Mouse (Mus musculus): ENCODE measurements at regions not wholly inside any gene's neighbourhood (a gene's known extent, or its start where the extent isn't known, plus 50 kb on each side); places are given as distances from the start of the nearest gene placed in this dataset.

- H3K9me3 ChIP-seq (ENCODE audit: low read length) = no peaks in the 10 kb centered on the region
- no peaks in the 10 kb centered on the region for H3K4me1 ChIP-seq (ENCODE audit: insufficient read depth, low read depth, low read length)
- H3K9ac ChIP-seq (replicated peaks; ENCODE audit: low read depth) = no peak overlapping the region
- DNase-seq (ENCODE audit: low spot score) (no peak), ATAC-seq (no peak)
- H3K27ac ChIP-seq (ENCODE audit: low read length) = no peak overlapping the region
- H3K27me3 ChIP-seq (replicated peaks; ENCODE audit: insufficient read depth, low read length) = no peaks in the 10 kb centered on the region
- no peak for TF ChIP-seq CTCF (IDR thresholded peaks at IDR 0.05)
- no peak for TF ChIP-seq EP300 (IDR thresholded peaks at IDR 0.05)
- no peak overlapping the region for H3K4me2 ChIP-seq (replicated peaks; ENCODE audit: low read depth, low read length)
- H3K36me3 ChIP-seq (ENCODE audit: insufficient read depth, low read length) = no peaks in the 10 kb centered on the region
- WGBS = 37% methylated on average over 5 of the region's 5 CpGs
- no peak overlapping the region for H3K4me3 ChIP-seq (ENCODE audit: low read depth, low read length)
Observed at GRCm38 (mm10) chr2:101440231-101440630, 184.3 kb upstream of the Rag2 start.

- H3K27me3 ChIP-seq (replicated peaks; ENCODE audit: insufficient read depth, low read length) = no peaks in the 10 kb centered on the region
- no peak overlapping the region for H3K27ac ChIP-seq (ENCODE audit: low read length)
- no peak for ATAC-seq
- DNase-seq (ENCODE audit: low spot score) = no peak
- no peaks in the 10 kb centered on the region for H3K36me3 ChIP-seq (ENCODE audit: insufficient read depth, low read length)
- no peak overlapping the region for H3K4me3 ChIP-seq (ENCODE audit: low read depth, low read length)
- H3K9me3 ChIP-seq (ENCODE audit: low read length) = no peaks in the 10 kb centered on the region
- 84% methylated on average over 5 of the region's 5 CpGs for WGBS
- H3K4me2 ChIP-seq (replicated peaks; ENCODE audit: low read depth, low read length) = no peak overlapping the region
- TF ChIP-seq CTCF (IDR thresholded peaks at IDR 0.05) (no peak), EP300 (IDR thresholded peaks at IDR 0.05) (no peak)
- no peak overlapping the region for H3K9ac ChIP-seq (replicated peaks; ENCODE audit: low read depth)
- H3K4me1 ChIP-seq (ENCODE audit: insufficient read depth, low read depth, low read length) = no peaks in the 10 kb centered on the region
Observed at GRCm38 (mm10) chr2:101441081-101441630, 183.4 kb upstream of the Rag2 start.

- no peak overlapping the region for H3K27ac ChIP-seq (ENCODE audit: low read length)
- ATAC-seq = peak; percentile 75
- DNase-seq (ENCODE audit: low spot score) = peak; percentile 74
- H3K27me3 ChIP-seq (replicated peaks; ENCODE audit: insufficient read depth, low read length) = no peaks in the 10 kb centered on the region
- no peak overlapping the region for H3K4me3 ChIP-seq (ENCODE audit: low read depth, low read length)
- H3K9me3 ChIP-seq (ENCODE audit: low read length) = no peaks in the 10 kb centered on the region
- H3K4me2 ChIP-seq (replicated peaks; ENCODE audit: low read depth, low read length) = no peak overlapping the region
- no peaks in the 10 kb centered on the region for H3K36me3 ChIP-seq (ENCODE audit: insufficient read depth, low read length)
- no peak for TF ChIP-seq CTCF (IDR thresholded peaks at IDR 0.05)
- TF ChIP-seq EP300 (IDR thresholded peaks at IDR 0.05) = 0 out of 2 replicates have a peak, but pooled peaks have one; percentile 36
- WGBS = 55% methylated on average over 5 of the region's 5 CpGs
- H3K9ac ChIP-seq (replicated peaks; ENCODE audit: low read depth) = no peak overlapping the region
- no peaks in the 10 kb centered on the region for H3K4me1 ChIP-seq (ENCODE audit: insufficient read depth, low read depth, low read length)
Observed at GRCm38 (mm10) chr2:101455591-101455990, 168.9 kb upstream of the Rag2 start.

- TF ChIP-seq EP300 (IDR thresholded peaks at IDR 0.05) (no peak), CTCF (IDR thresholded peaks at IDR 0.05) (no peak)
- Histone ChIP-seq H3K9ac (replicated peaks; ENCODE audit: low read depth) (no peak overlapping the region), H3K36me3 (ENCODE audit: insufficient read depth, low read length) (no peaks in the 10 kb centered on the region), H3K4me2 (replicated peaks; ENCODE audit: low read depth, low read length) (no peak overlapping the region), H3K4me1 (ENCODE audit: insufficient read depth, low read depth, low read length) (no peaks in the 10 kb centered on the region), H3K27ac (ENCODE audit: low read length) (no peak overlapping the region), H3K27me3 (replicated peaks; ENCODE audit: insufficient read depth, low read length) (no peaks in the 10 kb centered on the region), H3K4me3 (ENCODE audit: low read depth, low read length) (no peak overlapping the region), H3K9me3 (ENCODE audit: low read length) (no peaks in the 10 kb centered on the region)
- ATAC-seq = no peak
- DNase-seq (ENCODE audit: low spot score) = no peak
- 91% methylated on average over 1 of the region's 1 CpGs for WGBS
Observed at GRCm38 (mm10) chr2:101458959-101459358, 165.6 kb upstream of the Rag2 start.

- Histone ChIP-seq H3K4me3 (ENCODE audit: low read depth, low read length) (no peak overlapping the region), H3K9me3 (ENCODE audit: low read length) (no peaks in the 10 kb centered on the region), H3K4me1 (ENCODE audit: insufficient read depth, low read depth, low read length) (no peaks in the 10 kb centered on the region), H3K36me3 (ENCODE audit: insufficient read depth, low read length) (no peaks in the 10 kb centered on the region), H3K9ac (replicated peaks; ENCODE audit: low read depth) (no peak overlapping the region), H3K4me2 (replicated peaks; ENCODE audit: low read depth, low read length) (no peak overlapping the region), H3K27me3 (replicated peaks; ENCODE audit: insufficient read depth, low read length) (no peaks in the 10 kb centered on the region), H3K27ac (ENCODE audit: low read length) (no peak overlapping the region)
- WGBS = 76% methylated on average over 1 of the region's 1 CpGs
- no peak for DNase-seq (ENCODE audit: low spot score)
- ATAC-seq = no peak
- TF ChIP-seq EP300 (IDR thresholded peaks at IDR 0.05) (no peak), CTCF (IDR thresholded peaks at IDR 0.05) (no peak)
Observed at GRCm38 (mm10) chr2:101462450-101462849, 162.1 kb upstream of the Rag2 start.

- Histone ChIP-seq H3K9ac (replicated peaks; ENCODE audit: low read depth) (no peak overlapping the region), H3K4me2 (replicated peaks; ENCODE audit: low read depth, low read length) (no peak overlapping the region), H3K4me1 (ENCODE audit: insufficient read depth, low read depth, low read length) (no peaks in the 10 kb centered on the region), H3K36me3 (ENCODE audit: insufficient read depth, low read length) (no peaks in the 10 kb centered on the region), H3K4me3 (ENCODE audit: low read depth, low read length) (no peak overlapping the region), H3K27me3 (replicated peaks; ENCODE audit: insufficient read depth, low read length) (no peaks in the 10 kb centered on the region), H3K9me3 (ENCODE audit: low read length) (no peaks in the 10 kb centered on the region), H3K27ac (ENCODE audit: low read length) (peak overlapping the region; percentile 51; the same call in 1 of the 2 replicates)
- ATAC-seq (peak; percentile 91), DNase-seq (ENCODE audit: low spot score) (peak; percentile 61)
- 43% methylated on average over 9 of the region's 9 CpGs for WGBS
- TF ChIP-seq CTCF (IDR thresholded peaks at IDR 0.05) (no peak), EP300 (IDR thresholded peaks at IDR 0.05) (peak; percentile 38; the same call in 1 of the 2 replicates)
Observed at GRCm38 (mm10) chr2:101464291-101465140, 160.0 kb upstream of the Rag2 start.
